Mouse (Mus musculus) gastrocnemius, postnatal 10 days (tissue): Measurements from ENCODE around the gene Nin. TPM values are rescaled to one million over a fixed set of nuclear protein-coding genes. Genes with fewer than 3 reads are reported as not detected.

ENCODE experiments used
- total RNA-seq, 2 experiments: library from RNA; stranded (reverse); gene quantifications; 2 replicates each; pipeline ENCODE4 v1.2.3; 2021

Nin gene
- total RNA-seq, 2 experiments from 2014 or later, result 30.3 to 33.4 TPM

Other genes starting within 250 kb of the Nin start
- 1 to 10 TPM; 4.6 to 5.2 TPM for gene Atl1, start 221.1 kb downstream of the Nin start, total RNA-seq
- gene Map4k5, start 220.5 kb downstream of the Nin start, total RNA-seq, result 10 to 100 TPM; 25.4 to 33.2 TPM
- gene Sav1, start 126.7 kb downstream of the Nin start, total RNA-seq, result 10 to 100 TPM; 36.0 to 48.8 TPM
- not detected for gene Abhd12b, start 40.4 kb upstream of the Nin start, total RNA-seq
- 1 to 10 TPM; 3.3 to 5.5 TPM for gene Pygl, start 117.8 kb upstream of the Nin start, total RNA-seq
- gene Trim9, start 233.9 kb upstream of the Nin start, total RNA-seq, result under 1 TPM; 0.54 to 0.59 TPM